Mouse (Mus musculus) urinary bladder, postnatal 36 days (tissue): ENCODE measurements around the gene Cyp4f18.
"Not testable (repeated sequence)": the region's sequence is repeated elsewhere in the genome, so short reads cannot be mapped to it uniquely, and the experiment has no call there.

ENCODE experiments used
- DNase-seq, 2 experiments: peaks; one replicate each; pipeline ENCODE4 v3.0.0; 2022; ENCODE audit warnings: low spot score in 2 of 2, mixed read lengths in 1 of 2

Cyp4f18 gene

DNA sequence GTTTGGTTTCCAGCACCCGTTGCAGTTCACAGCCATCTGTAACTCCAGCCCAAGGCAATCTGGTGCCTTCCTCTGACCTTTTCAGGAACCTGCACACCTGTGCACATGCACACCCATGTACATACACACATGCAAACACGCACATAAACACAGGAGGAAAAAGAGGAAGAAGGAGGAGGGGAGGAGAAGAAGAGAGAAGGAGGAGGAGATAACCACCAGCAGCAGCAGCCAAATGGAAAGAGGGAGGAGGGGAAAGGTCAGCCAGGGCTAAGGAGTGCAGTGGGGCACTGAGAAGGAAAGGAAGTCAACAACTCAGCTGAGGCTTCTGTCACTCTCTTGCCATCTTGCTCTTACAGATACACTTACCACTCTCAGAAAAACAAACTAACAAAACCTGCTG, 28.4 kb downstream of the Cyp4f18 start:
- no peak for DNase-seq

DNA sequence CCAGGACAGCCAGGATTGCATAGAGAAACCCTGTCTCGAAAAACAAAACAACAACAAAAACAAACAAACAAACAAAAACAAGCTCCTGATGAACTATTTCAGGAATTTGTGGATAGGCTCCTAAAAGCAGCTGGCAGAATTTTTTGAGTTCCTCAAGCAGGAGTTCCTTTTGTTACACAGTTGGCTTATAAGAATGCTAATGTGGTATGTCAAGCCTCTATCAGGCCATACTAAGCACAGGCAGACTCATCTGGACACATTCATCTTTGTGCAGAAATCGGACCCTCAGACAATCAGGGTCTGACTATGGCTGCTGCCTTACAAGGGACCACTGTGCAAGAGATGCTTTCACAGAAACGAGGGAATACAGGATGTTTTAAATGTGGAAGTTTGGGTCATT, 35.2 kb downstream of the Cyp4f18 start:
- DNase-seq = no peak

DNA sequence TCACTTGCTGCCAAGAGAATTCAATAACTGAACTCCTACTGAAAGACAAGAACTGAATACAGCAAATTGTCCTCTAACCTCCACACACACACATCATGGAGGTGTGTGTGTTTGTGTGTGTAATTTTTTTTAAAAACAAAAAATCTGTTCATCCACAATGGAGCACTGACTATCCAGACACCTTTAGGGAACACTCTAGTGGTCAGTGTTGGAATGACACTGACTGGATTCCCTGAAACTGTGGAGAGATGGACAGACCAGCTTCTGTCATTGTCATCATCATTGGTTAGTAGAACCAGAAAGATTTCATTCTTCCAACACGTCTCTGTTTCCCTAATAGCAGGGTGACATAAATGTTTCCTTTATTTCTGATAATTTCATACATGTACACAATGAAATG, 37.5 kb downstream of the Cyp4f18 start:
- no peak for DNase-seq

DNA sequence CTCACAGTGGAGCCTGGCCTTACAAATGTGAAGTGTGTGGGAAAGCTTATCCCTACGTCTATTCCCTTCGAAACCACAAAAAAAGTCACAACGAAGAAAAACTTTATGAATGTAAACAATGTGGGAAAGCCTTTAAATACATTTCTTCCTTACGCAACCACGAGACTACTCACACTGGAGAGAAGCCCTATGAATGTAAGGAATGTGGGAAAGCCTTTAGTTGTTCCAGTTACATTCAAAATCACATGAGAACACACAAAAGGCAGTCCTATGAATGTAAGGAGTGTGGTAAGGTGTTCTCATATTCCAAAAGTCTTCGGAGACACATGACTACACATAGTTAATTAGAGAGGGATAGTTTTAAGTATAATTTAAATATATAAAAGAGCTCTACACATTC, 40.8 kb downstream of the Cyp4f18 start:
- no peak for DNase-seq

DNA sequence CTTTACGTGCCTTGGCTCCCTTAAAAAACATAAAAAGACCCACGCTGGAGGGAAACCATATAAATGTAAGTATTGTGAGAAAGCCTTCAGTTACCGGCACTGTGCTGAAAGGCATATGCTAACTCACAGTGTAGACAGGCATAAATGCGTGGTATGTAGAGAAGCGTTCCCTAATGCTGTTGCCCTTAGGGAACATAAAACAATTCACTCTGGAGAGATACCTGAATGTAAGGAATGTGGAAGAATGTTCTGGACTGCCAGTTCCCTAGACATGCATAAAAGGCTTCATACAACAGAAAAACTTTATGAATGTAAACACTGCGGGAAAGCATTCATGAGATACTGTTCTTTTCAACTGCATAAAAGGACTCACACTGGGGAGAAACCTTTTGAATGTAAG, 41.3 kb downstream of the Cyp4f18 start:
- no peak for DNase-seq

DNA sequence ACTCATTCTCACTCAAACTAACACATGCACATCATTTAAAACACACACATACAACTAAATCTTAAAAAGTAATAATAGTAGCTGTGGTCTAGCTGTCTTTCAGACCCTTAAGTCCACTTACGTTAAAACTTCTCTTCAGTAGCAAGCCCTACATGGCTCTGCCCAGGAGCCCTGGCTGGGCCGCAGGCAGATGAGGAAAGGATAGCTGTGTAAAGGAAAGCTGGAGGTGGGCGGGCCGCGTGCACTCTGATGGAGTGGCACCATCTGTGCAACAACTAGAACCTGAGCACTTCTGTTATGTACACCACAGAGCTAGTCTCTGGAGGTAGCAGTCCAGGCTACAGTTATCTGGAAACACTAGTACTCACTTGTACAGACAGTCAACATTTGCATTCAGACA, 42.2 kb downstream of the Cyp4f18 start:
- DNase-seq = no peak

DNA sequence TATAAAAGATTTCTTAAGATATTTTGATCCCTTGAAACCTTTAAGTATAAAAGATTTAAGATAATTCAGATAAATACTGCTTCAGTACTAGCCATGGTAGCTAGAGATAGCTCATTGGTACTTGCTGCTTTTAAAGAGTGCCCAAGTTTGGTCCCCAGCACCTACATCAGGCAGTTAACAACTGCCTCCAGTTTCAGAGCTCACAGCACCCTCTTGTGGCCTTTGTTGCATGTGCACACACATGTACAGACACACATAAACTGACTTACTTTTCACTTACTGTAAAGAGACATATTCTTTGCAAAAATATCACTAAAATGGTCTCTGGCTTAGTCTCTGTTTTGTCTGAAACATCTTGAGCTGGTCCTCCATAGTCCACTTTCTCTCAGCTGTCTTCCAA, 43.0 kb downstream of the Cyp4f18 start:
- DNase-seq = no peak

DNA sequence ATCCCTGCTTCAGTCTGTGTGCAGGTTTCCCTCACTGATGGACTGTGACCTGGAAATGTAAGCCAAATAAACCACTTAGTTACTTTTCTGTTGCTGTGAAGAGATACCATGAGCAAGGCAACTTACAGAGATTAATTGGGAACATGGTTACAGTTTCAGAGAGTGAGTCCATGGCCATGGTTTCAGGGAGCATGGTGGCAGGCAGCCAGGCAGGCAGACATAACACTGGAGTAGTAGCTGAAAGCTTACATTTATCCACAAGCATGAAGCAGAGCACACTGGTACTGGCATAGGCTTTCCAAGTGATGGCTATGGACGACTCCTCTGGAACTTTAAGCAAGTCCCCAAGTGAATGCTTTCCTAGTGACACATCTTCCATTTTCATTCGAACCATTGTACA, 44.3 kb downstream of the Cyp4f18 start:
- DNase-seq = no peak

DNA sequence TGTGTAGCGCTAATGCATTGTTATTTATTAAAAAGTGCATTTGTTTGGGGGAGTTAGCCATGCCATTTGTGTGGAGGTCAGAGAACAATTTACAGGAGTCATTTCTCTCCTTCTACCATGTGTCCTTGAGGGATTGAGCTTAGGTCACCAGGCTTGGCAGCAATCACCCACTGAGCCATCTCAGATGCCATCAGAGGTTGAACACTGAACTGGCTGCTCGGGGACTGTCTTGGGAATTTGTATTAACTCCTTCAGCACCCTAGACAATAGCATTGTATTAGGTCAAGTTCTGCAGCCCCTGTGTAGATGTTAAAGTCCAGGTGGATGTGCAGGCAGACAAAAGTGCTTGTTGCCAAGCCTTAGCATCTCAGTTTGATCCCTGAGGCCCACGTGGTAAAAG, 45.4 kb downstream of the Cyp4f18 start:
- DNase-seq = no peak

DNA sequence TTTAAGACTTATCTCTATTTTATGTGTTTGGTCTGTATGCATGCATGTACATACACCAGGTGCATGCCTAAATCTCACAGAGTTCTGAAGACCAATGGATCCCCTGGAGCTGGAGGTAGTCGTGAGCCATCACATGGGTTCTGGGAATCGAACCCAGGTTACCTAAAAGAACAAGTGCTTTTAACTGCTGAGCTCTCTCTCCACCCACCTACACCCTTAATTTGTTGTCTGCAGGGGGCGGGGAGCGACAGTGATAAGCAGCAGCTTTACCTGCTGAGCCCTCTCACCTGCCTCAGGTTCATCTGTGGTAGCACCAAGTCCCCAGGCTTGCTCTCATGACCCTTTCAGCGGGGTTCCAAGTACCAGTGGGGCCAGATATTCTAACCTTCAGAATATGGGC, 47.6 kb downstream of the Cyp4f18 start:
- no peak for DNase-seq

DNA sequence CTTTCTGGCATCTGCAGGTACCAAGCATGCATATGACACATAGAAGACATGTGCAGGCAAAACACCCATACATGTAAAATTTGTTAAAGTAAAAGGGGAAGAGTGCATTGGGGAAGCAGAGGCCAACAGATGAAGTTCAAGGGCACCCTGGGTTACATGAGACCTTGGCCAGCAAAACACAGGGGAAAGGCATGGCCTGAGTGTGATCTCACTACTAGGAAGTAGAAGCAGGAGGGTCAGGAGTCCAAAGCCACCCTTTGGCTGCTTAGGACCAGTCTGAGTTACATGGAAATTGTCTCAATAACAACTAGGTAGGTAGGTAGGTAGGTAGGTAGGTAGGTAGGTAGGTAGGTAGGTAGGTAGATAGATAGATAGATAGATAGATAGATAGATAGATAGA, 48.9 kb downstream of the Cyp4f18 start:
- no peak for DNase-seq

DNA sequence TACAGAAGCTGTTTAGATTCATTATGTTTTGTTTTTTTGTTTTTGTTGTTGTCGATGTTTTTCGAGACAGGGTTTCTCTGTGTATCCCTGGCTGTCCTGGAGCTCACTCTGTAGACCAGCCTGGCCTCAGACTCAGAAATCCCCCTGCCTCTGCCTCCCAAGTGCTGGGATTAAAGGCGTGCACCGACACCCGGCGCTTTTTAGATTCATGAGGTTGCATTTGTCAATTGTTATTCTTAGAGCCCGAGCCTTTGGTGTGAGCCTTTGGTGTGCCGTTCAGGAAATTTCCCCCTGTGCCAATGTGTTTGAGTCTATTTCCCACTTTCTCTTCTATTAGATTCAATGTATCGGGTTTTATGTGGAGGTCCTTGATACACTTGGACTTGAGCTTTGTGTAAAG, 54.8 kb downstream of the Cyp4f18 start:
- no peak for DNase-seq

DNA sequence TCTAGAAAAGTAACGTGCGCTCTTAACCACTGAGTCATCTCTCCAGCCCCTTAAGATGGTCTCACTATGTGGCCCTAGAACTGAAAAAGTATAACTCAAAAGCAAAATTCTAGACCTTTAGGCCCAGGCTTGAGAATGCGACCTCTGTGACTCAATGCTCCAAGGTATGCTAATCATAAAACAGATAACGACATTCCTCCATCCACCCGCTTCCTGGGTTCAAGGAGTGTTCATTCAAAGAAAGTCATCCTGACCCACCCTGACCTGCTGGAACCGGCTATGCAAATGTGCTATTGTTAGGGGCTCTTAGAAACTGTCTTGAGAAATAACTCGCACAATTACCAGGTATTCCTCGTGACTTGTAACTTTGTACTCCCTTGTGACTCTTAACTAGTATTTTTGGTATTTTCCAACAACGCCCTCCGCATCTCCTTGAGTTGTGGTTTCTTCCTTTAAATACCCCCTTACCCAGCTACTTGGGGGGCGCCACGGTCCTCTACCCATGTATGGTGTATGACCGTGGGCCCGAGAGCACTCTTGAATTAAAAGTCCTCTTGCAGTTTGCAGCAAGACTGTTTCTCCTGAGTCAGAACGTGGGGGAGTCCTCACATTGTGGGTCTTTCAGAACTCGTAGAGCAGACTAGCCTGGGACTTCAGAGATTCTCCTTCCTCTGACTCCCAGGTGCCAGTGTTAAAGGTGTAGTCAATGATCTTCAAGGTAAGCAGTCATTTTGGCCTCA, 56.3 kb downstream of the Cyp4f18 start:
- not testable (repeated sequence) for DNase-seq

DNA sequence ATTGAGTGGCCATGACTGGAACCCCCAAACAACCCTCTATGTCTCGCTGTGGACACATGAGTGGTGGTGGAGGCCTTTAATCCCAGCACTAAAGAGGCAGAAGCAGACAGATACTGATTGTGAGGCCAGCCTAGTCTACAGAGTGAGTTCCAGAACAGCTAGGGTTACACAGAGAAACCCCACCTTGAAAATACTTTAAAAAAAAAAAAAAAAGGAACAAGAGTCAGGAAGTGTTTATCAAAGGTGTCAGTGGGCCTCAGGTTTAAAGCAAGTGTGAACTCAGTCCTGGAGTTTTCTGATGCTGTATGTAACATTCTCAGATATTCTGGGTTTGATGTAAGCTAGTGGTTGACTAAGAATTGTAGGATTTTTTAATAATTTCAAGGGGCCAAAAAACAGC, 56.9 kb downstream of the Cyp4f18 start:
- DNase-seq = no peak

DNA sequence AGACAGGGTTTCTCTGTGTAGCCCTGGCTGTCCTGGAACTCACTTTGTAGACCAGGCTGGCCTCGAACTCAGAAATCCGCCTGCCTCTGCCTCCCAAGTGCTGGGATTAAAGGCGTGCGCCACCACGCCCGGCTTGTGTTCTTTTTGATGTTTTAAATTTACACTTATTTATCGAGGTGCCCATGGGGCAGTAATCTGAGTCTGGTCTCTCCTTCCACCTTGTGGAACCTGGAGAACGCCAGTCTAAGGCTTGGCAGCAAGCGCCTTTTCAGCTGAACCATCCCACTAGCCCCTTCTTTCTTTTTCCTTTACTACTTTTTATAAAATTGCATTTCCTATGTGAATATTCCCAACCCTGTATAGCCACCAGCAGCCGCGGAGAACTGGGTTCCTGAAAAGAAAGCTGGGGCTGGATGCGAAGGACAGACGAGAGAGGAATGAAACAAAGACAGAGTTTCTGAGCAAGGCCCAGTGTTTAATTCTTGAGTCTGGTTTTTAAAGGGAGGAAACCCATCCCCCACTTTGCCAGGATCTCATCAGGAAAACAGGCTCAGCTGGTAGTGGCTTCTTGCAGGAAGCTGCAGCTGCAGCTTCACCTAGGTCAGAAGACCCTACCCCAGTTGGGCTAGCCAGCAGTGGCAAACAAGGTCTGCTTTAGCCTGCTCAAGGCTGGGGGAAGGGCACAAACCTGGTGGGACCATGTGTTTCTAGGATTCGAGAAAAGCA, 57.8 kb downstream of the Cyp4f18 start:
- DNase-seq = no peak

DNA sequence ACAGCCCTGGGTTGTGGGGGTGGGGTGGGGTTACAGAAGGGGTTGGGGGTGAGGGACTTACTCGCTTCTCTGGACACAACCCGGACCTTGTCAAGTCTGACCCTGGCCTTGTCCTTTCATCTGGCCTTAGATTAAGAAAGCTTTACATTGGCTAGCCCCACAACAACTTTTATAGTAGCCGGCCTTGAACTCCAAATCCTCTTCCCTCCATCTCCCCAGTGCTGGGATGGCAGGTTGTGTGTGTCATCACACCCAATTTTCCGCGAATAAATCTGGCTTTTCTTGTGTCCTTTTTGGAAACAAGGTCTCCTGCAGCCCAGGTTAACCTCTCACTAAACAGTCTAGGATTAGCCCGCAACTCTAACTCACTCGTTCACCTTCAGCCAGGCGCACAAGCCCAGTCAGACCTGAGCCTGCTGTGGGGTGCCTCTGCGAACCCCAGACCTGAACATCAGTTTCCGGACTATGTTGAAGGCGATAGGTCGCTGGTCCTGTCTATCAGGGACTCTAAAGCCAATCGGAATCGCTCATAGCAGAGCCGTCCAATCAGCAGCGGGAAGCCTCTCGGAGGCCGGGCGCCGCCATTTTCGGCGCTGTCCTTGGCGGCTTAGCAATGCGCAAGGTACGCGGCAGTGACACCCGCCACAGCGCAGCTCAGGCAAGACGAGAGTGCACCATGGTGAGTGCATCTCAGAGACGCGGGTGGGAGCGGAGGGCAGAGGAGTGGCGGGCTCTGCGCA, 58.8 kb downstream of the Cyp4f18 start, which contains the start of gene Zfp961:
Gene Zfp961, plus strand, starts transcription at position 557 of the 740 bp plus-strand sequence.
- peak; percentile 95 to 97 for DNase-seq

DNA sequence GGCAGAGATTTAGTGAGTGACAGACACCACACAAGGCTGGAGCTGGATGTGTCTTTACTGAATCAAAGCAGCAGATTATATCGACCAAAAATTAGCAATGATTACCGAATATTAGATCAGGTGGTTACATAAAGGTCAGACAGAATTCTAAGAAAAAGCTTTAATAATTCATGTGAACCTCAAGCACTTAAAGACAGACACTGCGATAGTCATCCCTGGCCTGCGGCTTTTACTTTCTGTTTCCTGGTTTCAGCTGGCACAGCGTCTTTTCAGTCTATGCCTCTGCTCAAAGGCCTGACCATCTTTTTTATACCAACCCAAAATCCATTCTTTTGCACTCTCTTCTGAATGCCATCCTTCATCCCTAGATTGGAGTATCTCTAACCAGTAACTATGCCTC, 60.8 kb downstream of the Cyp4f18 start:
- DNase-seq = no peak

DNA sequence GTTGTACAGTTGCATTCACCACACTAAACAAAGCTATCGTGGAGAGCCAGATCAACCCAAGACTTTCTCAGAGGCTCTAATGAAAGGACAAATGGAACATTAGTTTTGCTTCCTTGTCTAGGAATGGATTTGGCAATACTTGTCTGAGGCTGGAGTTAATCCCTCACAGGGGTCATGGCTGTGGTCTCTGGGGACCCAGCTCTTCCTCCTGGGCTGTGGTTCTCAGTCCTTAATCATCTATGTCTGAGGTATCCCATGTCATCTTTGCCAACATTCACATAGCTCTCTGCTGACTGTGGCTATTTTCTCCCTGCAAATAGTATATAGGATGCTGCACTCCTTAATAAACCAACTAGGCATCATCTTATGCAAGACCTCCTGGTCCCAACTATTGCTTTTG, 67.7 kb downstream of the Cyp4f18 start:
- DNase-seq = no peak

DNA sequence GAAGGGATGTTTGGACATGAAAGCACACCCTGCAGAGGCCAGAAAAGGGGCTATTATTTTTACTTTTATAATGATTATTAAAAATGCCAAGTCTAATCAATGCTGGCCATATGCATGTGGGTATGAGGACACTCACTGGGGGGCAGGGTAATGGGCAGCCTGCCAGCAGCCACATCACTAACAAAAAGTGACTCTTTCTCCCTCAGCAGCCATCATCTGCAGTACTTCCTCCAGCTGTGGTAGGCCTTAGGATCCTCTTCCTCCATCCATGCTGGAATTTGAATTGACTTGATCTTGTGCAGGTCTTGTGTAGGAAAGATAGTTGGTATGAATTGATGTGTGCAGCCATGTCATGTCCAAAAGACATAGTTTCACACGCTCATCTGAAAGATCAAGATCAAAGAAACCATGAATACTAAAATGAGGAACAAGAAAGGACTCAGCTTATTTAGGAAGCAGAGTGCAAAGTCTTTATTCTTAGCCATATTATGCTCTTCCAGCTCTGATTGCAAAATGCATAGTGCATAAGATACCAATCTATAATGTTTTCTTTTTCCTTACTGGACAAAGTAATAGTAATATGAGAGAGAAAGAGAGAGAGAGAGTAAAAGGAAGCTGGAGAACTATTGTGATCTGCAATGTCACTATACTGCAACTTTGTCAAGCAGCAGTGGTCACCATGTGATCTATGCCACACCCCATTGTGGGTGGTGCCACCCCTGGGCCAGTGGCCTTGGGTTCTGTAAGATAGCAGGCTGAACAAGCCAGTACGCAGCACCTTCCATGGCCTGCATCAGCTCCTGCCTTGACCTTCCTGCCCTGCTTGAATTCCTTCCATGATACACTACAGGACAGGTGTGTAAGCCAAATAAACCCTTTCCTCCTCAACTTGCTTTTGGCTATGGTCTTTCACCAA, 68.9 kb downstream of the Cyp4f18 start:
- no peak for DNase-seq
